Mouse (Mus musculus) small intestine, adult 2 months (tissue): ENCODE measurements around the gene Ppp1r21.

ENCODE experiments used
- CTCF ChIP-seq: fragments of 200-500 bp; IDR thresholded peaks from 2 replicates; pipeline ENCODE4 v1.5.1; 2012; ENCODE audit warnings: low read depth, mild to moderate bottlenecking, control low read depth, inconsistent platforms, low read length, moderate library complexity, mixed read lengths; ENCODE audit not compliant: insufficient replicate concordance, insufficient read length; ENCODE audit errors: extremely low read depth
- POLR2A ChIP-seq: fragments of 200-500 bp; IDR thresholded peaks from 2 replicates; pipeline ENCODE4 v1.6.1; 2012; ENCODE audit warnings: low read depth, mild to moderate bottlenecking, control low read depth, inconsistent platforms, low read length, moderate library complexity

GRCm38 (mm10) chr17:88505275-88505723 is 24.6 kb upstream of the Ppp1r21 start:
- TF ChIP-seq POLR2A (no peak), CTCF (no peak)
